Mouse (Mus musculus): ENCODE data around the gene Oaz3. TPM values are rescaled to one million over a fixed set of nuclear protein-coding genes. Genes with fewer than 3 reads are reported as not detected.

Gene Oaz3
- polyA plus RNA-seq (2012; rRNA removed; ENCODE audit: low replicate concordance): not detected in 2 replicates

GRCm38 (mm10) chr3:94443597-94443964 lies at the start of gene Oaz3:
Oaz3 (minus strand) TSS chr3:94443915.

GRCm38 (mm10) chr3:94480291-94480884 lies 36.7 kb upstream of the Oaz3 start, which contains the start of gene Riiad1:
Riiad1 (minus strand) TSS chr3:94480341.

GRCm38 (mm10) chr3:94477981-94478422 lies 34.3 kb upstream of the Oaz3 start, which contains the start of gene Celf3:
Celf3 (plus strand) TSS chr3:94478295.

GRCm38 (mm10) chr3:94442951-94443596 lies 641 bp downstream of the Oaz3 start, which contains the start of gene Mrpl9:
Mrpl9 (plus strand) TSS chr3:94443318.

GRCm38 (mm10) chr3:94413031-94413679 lies 30.6 kb downstream of the Oaz3 start, which contains the start of gene Tdrkh:
Tdrkh (plus strand) TSS chr3:94413273.

GRCm38 (mm10) chr3:94398217-94398616 lies 45.5 kb downstream of the Oaz3 start, which contains the start of gene Lingo4:
Lingo4 (plus strand) TSS chr3:94398517.

Other genes with a start within 250 kb of the Oaz3 start
- gene Gm5286, start 247.2 kb downstream of the Oaz3 start, polyA plus RNA-seq (2012; rRNA removed; ENCODE audit: low replicate concordance): not detected in 2 replicates
- not detected in 2 replicates for gene Gm4778, start 179.9 kb downstream of the Oaz3 start, polyA plus RNA-seq (2012; rRNA removed; ENCODE audit: low replicate concordance)
- 1.1 and 1.3 TPM in 2 replicates for gene Them4, start 133.8 kb downstream of the Oaz3 start, polyA plus RNA-seq (2012; rRNA removed; ENCODE audit: low replicate concordance)
- 0.07 TPM in 1 of 2 replicates, not detected in the other for gene Them5, start 101.8 kb downstream of the Oaz3 start, polyA plus RNA-seq (2012; rRNA removed; ENCODE audit: low replicate concordance)
- 1.7 and 7.8 TPM in 2 replicates for gene C2cd4d, start 81.5 kb downstream of the Oaz3 start, polyA plus RNA-seq (2012; rRNA removed; ENCODE audit: low replicate concordance)
- gene Rorc, start 71.1 kb downstream of the Oaz3 start, polyA plus RNA-seq (2012; rRNA removed; ENCODE audit: low replicate concordance): 11.2 and 22.2 TPM in 2 replicates
- 0.21 and 0.33 TPM in 2 replicates for gene Lingo4, start 45.4 kb downstream of the Oaz3 start, polyA plus RNA-seq (2012; rRNA removed; ENCODE audit: low replicate concordance)
- not detected in 2 replicates for gene Tdrkh, start 30.6 kb downstream of the Oaz3 start, polyA plus RNA-seq (2012; rRNA removed; ENCODE audit: low replicate concordance)
- gene Mrpl9, start 597 bp downstream of the Oaz3 start, polyA plus RNA-seq (2012; rRNA removed; ENCODE audit: low replicate concordance): 13.6 and 17.9 TPM in 2 replicates
- gene Celf3, start 34.4 kb upstream of the Oaz3 start, polyA plus RNA-seq (2012; rRNA removed; ENCODE audit: low replicate concordance): 13.9 and 23.0 TPM in 2 replicates
- not detected in 2 replicates for gene Riiad1, start 36.4 kb upstream of the Oaz3 start, polyA plus RNA-seq (2012; rRNA removed; ENCODE audit: low replicate concordance)
- 2.6 and 2.8 TPM in 2 replicates for gene Snx27, start 138.8 kb upstream of the Oaz3 start, polyA plus RNA-seq (2012; rRNA removed; ENCODE audit: low replicate concordance)
- not detected in 2 replicates for gene Gm10972, start 199.2 kb upstream of the Oaz3 start, polyA plus RNA-seq (2012; rRNA removed; ENCODE audit: low replicate concordance)
- 11.1 and 25.5 TPM in 2 replicates for gene Tuft1, start 215.0 kb upstream of the Oaz3 start, polyA plus RNA-seq (2012; rRNA removed; ENCODE audit: low replicate concordance)
- 3.6 and 4.1 TPM in 2 replicates for gene Selenbp2, start 249.6 kb upstream of the Oaz3 start, polyA plus RNA-seq (2012; rRNA removed; ENCODE audit: low replicate concordance)

All from duodenum, adult 2 months (tissue).